Mouse (Mus musculus) right cerebral cortex, postnatal 25 days (tissue): ENCODE data around the gene Efna5.

ENCODE experiments used
- DNase-seq: peaks from one replicate; pipeline ENCODE4 v3.0.0; 2022

Gene Efna5

DNA sequence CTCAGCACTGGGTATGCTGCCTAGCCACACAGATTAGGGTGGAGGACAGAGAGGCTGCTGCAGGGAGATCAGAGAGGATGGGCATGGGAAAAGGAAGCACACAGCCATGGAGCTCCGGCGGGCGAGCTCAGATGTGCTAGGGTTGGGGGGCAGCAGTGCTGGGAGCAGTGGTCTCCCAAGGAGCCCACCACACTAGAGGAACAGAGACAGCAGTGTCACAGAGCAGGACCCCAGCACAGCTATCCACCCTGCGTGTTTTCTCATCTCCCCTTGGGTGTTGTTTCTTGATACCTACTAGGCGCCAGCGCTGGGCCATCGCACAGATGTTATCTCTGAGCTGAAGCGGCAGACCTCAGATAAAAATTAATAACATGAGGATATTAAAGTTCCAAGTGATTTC lies 234.3 kb downstream of the Efna5 start:
- DNase-seq: no peak

DNA sequence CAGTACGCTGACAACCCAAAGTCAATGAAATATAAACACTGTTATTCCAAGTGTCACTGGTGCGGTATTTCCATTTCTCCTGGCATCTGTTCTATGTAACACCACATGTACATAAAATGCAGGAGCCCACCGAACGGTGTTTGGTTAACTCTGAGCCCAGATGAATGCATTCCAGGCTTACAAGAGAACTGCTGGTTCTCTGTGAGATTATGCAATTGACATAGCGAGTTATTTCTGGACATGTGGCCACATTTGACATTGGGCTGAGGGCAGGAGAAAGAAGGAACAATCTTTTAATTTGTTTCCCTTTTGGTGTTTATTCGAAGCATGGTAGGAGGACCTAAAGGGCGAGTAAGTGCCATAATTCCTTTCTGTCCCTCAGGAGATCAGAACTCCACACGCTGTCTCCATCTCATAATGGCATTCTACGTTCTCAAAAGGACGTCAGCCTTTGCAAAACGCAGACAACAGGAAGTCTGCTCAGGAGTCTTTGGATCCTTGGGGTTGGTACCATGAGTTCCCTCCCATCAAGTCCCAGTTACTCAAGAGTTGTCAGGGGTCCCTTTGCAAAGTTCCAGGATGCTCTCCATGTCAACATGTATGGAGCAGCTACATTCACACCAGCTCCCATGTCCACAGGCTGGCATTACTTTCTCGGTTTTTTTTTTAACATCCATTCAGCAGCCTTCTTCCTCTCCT lies 238.5 kb downstream of the Efna5 start:
- no peak for DNase-seq

DNA sequence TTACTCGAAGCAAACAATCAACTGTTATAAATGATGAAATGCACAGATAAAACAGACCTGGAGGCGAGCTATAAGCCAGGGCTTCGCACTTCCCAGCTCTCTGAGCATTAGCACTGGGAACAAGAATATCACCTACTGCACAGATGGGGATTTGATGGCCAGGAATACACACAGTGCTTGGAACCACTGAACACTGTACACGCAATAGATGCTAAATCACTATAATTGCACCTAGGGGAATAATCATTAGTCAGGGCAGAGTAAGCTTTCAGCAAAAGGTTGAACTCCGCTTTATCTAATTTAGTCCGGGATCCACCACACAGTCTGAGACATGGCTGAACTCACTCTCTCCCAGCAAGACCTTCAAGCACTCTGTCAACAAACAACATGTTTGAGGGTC lies 240.5 kb downstream of the Efna5 start:
- DNase-seq: no peak

DNA sequence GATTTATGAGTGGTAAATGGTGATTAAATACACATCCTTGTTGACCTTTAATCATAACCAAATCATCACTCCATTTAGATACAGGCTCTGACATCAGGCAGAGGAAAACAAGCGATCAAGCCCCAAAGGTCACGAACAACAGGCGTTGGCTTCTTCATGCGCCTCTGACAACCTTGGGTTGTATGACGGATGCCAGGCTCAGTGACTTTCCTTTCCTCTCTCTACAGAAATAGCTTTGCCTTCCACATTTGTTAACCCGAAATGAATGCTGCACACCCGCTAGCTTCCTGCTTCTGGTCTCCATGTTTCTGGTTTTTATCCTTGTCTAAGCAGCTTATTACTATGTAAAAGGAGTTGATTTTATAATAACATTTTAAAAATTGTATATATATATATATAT lies 244.2 kb downstream of the Efna5 start:
- DNase-seq: no peak

DNA sequence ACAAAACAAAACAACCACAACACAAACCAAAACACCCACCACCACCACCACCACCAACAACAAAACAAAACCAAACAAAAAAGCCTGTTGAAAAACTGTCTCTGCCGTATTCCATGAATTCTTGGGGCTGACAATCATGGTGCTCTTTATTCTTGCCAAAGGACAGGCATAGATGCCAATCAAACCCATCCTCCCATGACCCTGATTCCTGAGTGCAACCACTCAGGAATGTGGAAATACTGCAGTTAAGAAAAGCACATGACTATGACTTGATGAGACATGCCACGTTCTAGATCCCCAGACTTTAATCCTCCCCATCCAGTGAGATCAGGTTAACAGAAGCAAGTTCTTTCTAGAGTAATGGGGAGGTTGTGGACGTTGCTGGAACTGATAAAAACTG lies 246.2 kb downstream of the Efna5 start:
- DNase-seq: no peak

DNA sequence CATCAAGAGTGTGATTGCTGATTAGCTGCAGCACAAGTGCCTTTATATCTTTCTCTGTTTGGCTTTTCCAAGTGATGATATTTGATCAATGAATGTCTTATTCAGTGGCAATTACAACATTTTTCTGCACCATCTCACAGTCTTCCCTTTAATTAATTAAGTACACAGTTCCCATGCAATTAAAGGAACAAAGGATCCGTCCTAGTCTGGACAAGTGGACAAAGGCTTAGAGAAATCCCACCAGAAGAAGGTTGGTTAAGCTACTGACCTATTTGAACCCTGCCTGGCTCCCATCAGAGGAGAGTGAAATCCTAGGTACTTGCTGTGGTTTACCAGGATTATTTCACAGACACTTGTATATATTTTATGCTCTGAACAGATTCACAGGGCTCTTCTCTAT lies 252.6 kb downstream of the Efna5 start:
- no peak for DNase-seq

DNA sequence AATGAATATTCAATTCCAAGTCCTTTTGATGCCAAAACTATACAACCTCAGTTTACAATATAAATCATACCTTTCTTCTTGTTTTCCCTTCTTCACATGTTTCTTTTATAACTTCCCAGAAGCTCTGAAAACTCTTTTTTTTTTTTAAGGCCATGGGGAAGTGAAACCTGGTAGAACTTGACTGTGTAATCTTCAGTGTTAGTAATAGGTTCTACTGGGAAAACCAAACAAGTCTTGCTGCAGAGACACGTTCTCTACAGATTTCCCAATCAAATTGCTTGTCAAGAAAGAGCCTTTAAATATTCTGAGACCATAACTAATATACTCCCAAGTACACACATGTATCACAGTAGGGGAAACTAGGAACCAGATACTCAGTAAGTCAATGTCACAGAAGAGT lies 253.6 kb downstream of the Efna5 start:
- DNase-seq: no peak

DNA sequence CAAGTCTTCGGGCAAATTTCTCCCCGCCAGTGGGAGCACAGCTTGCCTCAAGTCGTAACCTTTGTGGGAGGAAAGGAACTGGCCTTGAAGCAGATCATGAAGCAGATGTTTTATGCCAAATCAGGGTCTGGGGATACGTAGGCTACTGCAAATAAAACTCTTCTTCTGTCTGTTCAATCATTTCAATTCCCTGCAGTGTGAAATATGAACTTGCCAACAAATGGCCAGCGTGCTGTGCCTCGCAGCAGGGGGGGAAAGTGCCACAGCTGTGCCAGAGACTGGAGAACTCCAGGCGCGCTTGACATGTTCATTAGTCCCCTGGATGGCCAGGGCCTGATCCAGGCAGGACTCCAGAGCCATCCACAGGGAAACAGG lies 255.5 kb downstream of the Efna5 start:
- no peak for DNase-seq

DNA sequence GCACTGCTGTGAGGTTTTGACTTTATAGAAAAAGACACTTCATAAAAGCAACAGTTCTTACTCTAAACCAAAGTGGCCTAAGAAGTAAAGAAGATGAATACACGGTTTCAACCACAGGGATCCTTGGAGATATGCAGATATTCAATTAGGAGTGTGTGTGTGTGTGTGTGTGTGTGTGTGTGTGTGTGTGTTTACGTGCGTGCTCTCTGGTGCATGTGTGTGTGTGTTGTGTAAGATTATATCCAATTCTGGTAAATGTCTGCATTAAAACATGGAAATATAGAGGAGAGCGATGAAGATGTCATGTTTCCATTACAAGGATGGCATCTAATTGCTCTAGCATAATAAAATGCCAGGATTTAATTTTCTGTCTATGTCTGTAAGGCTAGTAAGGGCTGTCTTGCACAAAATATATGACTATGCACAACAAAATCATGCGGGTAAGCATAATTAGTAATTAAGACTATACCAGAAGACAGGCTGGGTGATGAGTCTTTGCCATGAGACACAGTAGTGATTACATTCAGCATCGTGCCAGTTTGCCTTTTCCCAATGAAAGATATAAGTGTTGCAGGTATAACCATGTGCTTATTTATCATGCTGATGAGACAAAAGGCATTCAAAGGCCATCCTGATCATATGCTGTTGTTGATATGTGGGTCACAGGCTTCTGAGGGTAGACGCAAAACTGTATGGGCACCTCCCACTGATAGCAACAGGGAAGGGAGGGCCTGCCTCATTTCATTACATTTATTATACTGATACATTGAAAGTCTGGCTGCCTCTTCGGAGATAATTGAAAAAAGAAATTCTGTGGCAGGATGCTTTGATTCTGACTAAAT lies 256.1 kb downstream of the Efna5 start:
- no peak for DNase-seq

DNA sequence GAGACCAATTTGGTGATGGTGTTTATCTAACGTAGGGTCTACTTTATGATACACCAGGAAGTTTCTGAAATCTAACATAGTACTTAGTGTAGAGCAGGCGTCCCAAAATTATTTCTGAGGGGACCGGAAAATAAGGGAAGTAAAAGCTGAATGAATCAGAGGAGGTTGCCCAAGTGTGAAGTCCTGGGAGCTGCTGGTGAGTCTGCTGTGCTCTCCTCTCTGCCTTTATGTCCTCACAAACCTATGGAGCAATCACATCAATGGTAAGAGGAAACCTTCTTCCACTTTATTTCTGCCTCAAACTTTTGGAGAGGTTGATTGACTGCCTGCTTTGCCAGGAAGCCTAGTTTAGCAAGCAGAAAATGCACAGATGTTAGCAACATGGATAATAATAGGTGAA lies 257.9 kb downstream of the Efna5 start:
- no peak for DNase-seq

DNA sequence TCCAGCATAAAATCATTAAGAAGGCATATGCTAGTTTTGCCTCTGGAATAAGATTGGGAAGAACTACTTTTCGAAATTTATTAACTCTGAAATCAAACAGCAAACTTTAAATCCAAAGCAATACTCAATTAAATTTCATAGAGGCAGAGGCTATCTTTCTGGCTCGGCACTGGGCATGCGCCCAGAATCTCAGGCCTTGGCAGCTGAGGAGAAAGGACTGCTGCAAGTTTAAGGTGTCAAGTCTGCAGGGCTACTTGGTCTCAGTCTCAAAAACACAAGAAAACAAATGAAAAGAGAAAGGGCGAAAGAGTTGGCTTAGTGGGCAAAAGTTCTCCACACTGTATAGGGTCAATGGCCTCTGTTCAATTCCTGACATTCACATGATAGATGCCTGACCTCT lies 258.6 kb downstream of the Efna5 start:
- no peak for DNase-seq

DNA sequence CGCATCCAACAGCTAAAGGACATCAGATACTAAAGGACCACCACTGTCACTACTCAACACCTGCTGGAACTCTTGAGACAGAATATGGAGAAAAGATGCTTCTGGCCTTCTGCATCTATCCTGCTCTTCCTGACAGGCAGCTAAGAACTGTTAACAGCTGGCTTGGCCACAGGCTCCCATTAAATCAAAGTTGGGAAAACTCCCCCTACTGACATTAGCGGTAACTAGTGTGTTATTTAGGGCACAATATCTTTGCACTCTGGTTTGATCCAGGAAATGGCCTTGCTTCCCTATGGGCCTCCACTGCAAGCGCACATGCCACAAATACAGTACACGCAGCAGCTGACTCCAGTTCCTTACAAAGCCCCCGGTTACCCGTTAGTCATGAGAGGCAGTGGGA lies 266.0 kb downstream of the Efna5 start:
- no peak for DNase-seq

DNA sequence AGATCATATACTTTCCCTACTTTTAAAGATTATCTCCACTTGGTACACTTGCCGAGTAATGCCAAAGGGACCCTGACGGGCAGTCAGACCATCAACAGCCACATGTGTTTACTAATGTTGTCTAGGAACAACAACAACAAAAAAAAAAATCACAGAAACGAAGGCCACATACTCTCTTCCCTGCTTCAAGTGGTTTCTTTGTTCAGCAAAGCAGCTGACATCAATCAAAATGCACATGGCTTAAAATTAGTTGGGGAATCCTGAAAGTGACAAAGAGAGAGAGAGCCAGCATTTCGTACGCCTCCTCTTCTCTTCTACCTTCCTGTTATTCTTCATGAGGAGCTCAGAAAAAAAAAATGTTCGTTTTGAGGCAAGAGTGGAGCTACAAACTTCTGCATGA lies 266.4 kb downstream of the Efna5 start:
- no peak for DNase-seq

DNA sequence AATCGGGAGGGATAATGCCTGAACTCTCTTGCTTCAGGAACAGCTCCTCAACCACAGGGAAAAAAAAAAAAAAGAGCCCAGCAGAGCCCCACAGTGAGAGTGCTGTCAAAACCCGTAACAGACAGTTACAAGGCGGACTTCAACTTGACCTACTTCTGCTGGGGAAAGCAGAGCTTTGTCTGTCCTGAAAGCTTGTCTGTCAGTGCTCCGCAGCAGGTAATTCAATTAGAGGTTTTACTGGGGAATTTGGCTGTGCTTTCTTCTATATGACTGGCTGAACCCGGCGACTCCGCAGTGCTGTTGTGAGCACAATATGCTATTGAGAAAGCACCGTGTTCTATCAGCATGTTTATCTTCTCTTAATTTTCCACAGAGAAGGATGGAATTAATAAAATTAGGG lies 266.9 kb downstream of the Efna5 start:
- no peak for DNase-seq

DNA sequence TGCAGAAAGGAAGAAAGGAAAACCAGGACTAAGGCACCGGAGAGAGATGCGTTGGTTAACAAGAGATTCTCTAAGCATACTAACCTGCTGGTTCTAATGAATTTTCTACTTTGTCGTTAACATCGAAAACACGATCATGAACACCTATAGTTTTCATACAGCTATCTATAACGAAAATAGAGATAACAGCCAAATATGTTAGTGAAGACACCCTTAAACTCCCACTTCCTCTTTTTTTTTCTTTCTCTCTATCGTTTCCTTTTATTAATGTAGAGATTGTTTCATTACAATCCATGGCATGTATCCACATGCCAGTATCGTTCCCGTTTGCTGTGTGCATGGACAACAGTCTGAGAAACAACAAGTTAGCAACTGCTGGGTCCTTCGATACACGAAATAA lies 267.9 kb downstream of the Efna5 start:
- DNase-seq: no peak

DNA sequence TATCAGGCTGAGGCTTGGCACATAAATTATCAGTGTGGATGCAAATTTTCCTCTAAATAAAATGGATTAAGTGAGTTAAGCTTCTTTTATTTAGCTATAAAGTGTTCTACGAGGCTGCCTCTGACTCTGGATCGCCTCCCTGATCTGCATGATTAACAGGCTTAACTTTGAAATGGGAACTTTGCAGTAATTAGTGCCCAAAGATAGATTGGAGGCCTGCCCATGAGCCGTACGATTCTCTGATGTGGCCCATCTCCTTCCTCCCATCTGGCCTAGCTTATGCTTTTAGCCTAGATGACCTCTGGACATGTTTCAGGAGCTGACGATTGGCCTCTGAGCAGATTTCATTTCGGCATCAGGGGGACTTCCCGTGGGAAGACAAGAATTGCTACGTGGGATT lies 273.0 kb downstream of the Efna5 start:
- no peak for DNase-seq

DNA sequence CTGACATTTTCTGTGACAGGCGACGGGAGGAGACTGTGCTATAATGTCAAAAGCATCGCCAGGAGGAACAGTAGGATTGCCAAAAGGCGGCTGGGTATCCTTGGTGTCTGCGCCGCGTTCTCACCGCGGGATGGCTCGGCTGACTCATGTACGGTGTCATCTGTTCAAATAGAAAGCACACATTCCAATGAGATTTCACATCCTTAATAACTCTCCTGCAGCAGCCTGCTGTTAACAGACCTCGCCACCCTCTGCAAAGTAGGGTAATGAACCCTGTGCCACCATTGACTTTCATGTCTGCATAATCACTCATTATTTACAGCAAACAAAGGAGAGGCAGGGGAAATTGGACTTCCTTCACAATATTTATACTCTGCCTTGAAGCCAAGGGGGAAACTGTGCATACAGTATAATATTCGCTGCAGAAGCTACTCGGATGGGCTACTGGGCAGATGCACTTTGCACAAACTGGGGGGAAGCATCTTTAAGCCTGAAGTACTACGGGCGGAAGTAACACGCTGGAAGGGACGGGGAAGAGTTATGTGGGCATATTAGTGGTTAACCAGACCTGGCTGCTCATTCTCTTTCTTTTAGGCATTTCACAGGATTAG lies 273.7 kb downstream of the Efna5 start:
- peak; percentile 36 for DNase-seq

DNA sequence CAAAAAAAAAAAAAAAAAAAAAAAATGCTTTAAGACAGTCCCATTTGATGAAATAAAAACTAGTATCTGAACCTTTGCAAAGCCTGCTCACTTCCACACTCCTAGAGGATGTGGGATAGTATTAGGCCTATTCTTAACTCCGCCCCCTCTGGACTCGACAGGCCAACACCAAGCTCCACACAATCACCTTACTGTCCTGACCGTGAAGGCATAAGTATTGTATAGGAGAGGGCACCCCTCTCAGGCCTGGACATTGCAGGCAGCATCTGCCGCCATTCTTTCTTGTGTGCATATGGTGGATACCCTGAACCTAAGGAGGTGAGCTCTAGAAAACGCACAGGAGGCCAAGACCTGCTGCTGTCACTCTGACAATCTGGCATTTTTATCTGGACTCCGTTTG lies 274.4 kb downstream of the Efna5 start:
- no peak for DNase-seq

DNA sequence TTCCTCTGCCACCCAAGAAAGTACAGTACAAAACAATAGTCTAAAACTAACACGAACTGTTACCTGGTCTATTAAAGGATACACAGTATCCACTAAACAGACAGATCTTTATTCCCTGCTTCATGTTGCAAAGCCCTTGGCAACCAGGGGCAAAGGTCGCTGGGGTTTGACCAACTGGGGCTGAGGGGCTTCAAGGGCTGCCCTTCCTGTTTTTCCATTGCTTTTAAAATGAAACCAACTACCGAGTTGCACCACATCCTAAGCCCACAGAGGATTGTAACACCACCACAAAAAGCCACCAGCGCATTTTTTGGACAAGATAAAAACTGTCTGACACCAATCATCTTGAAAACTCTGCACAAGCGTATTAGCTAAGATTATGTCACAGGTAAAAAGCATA lies 276.8 kb downstream of the Efna5 start:
- no peak for DNase-seq

DNA sequence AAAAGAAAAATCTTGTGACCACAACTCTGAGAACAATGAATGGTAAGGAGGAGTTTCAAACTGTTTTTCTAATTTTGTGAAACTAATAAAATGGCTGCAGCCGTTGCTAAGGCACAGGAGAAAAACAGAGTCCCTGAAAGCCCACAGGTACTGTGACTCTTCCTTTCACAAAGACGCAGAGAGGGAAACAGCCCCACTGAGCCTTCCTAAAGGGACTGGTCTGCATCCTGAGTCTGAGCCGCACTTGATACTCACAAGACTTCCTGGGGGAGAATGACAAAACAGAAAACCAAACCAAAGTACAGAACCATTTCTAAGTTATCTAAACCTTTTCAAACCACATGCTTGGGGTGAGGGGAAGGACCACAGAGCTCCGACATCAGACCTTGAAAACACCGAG lies 277.5 kb downstream of the Efna5 start:
- DNase-seq: no peak

DNA sequence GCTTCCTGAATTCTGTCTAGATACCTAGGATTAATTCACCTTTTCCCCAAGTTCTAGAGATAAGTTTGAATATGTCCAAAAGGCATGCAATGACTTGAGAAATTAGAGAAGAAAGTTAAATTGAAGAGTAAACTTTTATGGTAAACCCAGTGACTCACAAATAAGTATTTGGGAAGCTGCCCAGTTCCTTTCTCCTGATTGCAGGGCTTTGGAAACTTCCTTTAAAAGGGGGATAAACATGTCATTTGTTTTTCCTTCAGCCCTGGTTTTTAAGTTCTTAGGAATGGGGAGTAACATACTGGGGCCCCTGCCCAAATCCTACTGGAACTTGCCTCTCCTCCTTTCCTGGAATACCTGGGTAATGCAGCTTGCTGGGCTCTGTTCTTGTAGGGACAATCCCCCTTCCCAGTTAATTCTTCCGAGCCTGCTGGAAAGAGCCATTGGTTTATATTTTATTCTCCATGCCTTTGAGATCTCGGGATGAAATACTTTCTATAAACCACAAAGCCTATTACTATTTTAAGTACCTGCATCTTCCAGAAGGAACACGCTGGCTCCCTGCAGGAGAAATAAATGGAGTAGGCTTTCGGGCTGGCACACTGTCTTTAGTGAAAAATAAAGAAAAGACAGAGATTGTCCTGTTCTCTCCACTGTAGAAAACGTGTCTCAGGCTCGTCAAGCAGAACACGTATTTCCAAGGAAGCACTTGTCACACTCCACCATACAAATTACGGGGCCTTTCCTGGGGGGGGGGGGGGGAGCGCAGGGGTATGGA lies 282.2 kb downstream of the Efna5 start:
- no peak for DNase-seq

DNA sequence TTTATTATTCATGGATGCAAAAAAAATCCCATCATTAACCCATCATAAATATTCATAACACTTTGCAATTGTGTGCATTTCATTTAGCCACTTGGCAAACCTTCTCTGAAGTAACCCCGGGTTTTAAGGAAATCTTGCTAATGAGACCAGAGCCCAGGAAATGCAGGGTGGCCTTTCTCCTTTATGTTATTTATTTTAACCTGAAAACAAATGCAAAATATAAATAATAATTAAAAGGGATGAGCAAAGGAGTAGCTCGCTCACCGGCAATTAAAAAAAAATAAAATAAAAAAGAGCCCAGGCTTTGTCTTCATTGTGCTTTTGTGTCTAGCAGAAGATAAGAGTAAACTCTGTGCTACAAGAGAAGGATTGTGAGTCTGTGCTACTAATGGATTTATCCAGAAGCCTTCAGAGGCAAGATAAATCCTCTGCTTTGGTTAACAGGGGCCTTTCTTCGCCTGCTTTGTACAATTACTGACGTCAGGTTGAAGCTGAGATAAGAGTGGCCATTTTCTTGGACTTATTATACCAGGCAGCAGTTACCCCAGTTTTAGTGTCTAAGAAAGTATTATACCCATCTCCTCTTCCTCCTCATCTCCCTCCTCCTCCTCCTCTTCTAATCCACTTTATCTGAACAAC lies 288.6 kb downstream of the Efna5 start:
- DNase-seq: no peak
